Mouse (Mus musculus) ES-E14 (cell line): ENCODE data around the gene Bicral. TPM values are rescaled to one million over a fixed set of nuclear protein-coding genes. Genes with fewer than 3 reads are reported as not detected.

Experiments used
- DNase-seq: peaks from one replicate; pipeline ENCODE4 v3.0.0-alpha.2; 2013; ENCODE audit warnings: low read depth, low spot score
- H3K27ac ChIP-seq: 2 replicates; pipeline ENCODE4 v1.5.1; 2012; ENCODE audit warnings: low read depth, mild to moderate bottlenecking, low read length, moderate library complexity, mixed read lengths; ENCODE audit not compliant: poor library complexity, insufficient read depth, severe bottlenecking
- H3K36me3 ChIP-seq: 2 replicates; pipeline ENCODE4 v1.6.1; 2012; ENCODE audit warnings: mild to moderate bottlenecking, low read length, moderate library complexity, mixed read lengths; ENCODE audit not compliant: control insufficient read depth, poor library complexity, insufficient read depth, severe bottlenecking
- H3K4me1 ChIP-seq, 2 experiments: fragments of 150-350 bp in 1 of 2; sonication (generic) in 1 of 2; 2 replicates each; pipeline ENCODE4 v1.6.1; 2012; ENCODE audit warnings: low read length in 2 of 2, mild to moderate bottlenecking in 1 of 2, mixed read lengths in 1 of 2; ENCODE audit not compliant: control insufficient read depth in 2 of 2, insufficient read depth in 2 of 2, poor library complexity in 1 of 2
- H3K4me3 ChIP-seq, 2 experiments: fragments of 150-350 bp in 1 of 2; sonication (generic) in 1 of 2; 2 replicates each; pipeline ENCODE4 v1.5.1; 2012; ENCODE audit warnings: low read length in 2 of 2, low read depth in 1 of 2, mild to moderate bottlenecking in 1 of 2, mixed read lengths in 1 of 2; ENCODE audit not compliant: insufficient read depth in 1 of 2, poor library complexity in 1 of 2, severe bottlenecking in 1 of 2
- H3K9ac ChIP-seq: 2 replicates; pipeline ENCODE4 v1.6.1; 2012; ENCODE audit warnings: low read depth, mild to moderate bottlenecking, low read length, mixed read lengths; ENCODE audit not compliant: poor library complexity, insufficient read depth, severe bottlenecking
- H3K9me3 ChIP-seq: fragments of 150-350 bp; sonication (generic); 2 replicates; pipeline ENCODE4 v1.6.1; 2012; ENCODE audit warnings: low read depth, mild to moderate bottlenecking, low read length; ENCODE audit not compliant: control insufficient read depth, insufficient read depth
- CHD2 ChIP-seq: IDR thresholded peaks from 2 replicates; pipeline ENCODE4 v1.6.1; 2014; ENCODE audit warnings: mild to moderate bottlenecking, low read depth, low read length, inconsistent platforms
- HCFC1 ChIP-seq: IDR thresholded peaks from 2 replicates; pipeline ENCODE4 v1.6.1; 2012; ENCODE audit warnings: low read length, inconsistent platforms, borderline replicate concordance; ENCODE audit not compliant: insufficient read depth
- MAFK ChIP-seq: IDR thresholded peaks from 2 replicates; pipeline ENCODE4 v1.6.1; 2014; ENCODE audit warnings: mild to moderate bottlenecking, low read depth, low read length, inconsistent platforms; ENCODE audit not compliant: insufficient read depth
- ZC3H11A ChIP-seq: IDR thresholded peaks from 2 replicates; pipeline ENCODE4 v1.6.1; 2012; ENCODE audit warnings: low read depth, mild to moderate bottlenecking, inconsistent platforms, low read length, borderline replicate concordance
- ZNF384 ChIP-seq: IDR thresholded peaks from 2 replicates; pipeline ENCODE4 v1.6.1; 2012; ENCODE audit warnings: low read depth, low read length, inconsistent platforms
- in situ Hi-C, 2 experiments: fragments of 600-800 bp; cut with MboI; formaldehyde crosslinking; loops; one replicate each; pipeline ENCODE4 v1.15.1; 2025; ENCODE audit warnings: low sequenced_read_pairs in 2 of 2, inconsistent platforms in 1 of 2; ENCODE audit not compliant: unreplicated experiment in 2 of 2
- total RNA-seq: library from RNA; depleted of rRNA; stranded (reverse); fragments of 300-350 nt; gene quantifications from 2 replicates; pipeline ENCODE4 v1.2.3, GENCODE M21; 2012

Bicral gene
- total RNA-seq, 1 experiment, result 20.2 TPM

GRCm38 (mm10) chr17:46829856-46830535, 28.3 kb downstream of the Bicral start:
- in situ Hi-C loops, result no loop called here
- Histone ChIP-seq H3K27ac (no peak overlapping the region), H3K9me3 (no peaks in the 10 kb centered on the region), H3K4me1 (peaks cover 0 to 6% of the 10 kb centered on the region in 2 experiments; a peak in 2 of 4 replicates), H3K4me3 (no peak overlapping the region), H3K9ac (no peak overlapping the region), H3K36me3 (peaks cover 17% of the 10 kb centered on the region; the same call in 1 of the 2 replicates)
- TF ChIP-seq ZNF384 (no peak), MAFK (no peak), ZC3H11A (no peak)
- no peak for DNase-seq

GRCm38 (mm10) chr17:46828935-46829334, 29.3 kb downstream of the Bicral start:
- TF ChIP-seq MAFK (no peak), HCFC1 (no peak)
- no peaks in the 10 kb centered on the region for H3K9me3 ChIP-seq
- H3K36me3 ChIP-seq, result peaks cover 26% of the 10 kb centered on the region; the same call in 1 of the 2 replicates
- H3K4me3 ChIP-seq, result no peak overlapping the region
- no peak overlapping the region for H3K27ac ChIP-seq
- in situ Hi-C loops, result no loop called here
- no peak overlapping the region for H3K9ac ChIP-seq
- H3K4me1 ChIP-seq, result peaks cover 0 to 8% of the 10 kb centered on the region in 2 experiments; a peak in 2 of 4 replicates
- DNase-seq, result no peak

GRCm38 (mm10) chr17:46823091-46823490, 35.2 kb downstream of the Bicral start:
- peaks cover 25% of the 10 kb centered on the region; the same call in 1 of the 2 replicates for H3K36me3 ChIP-seq
- in situ Hi-C loops, result no loop called here
- TF ChIP-seq CHD2 (no peak), MAFK (no peak), ZNF384 (no peak), ZC3H11A (no peak), HCFC1 (no peak)
- peaks cover 0 to 26% of the 10 kb centered on the region in 2 experiments; a peak in 3 of 4 replicates for H3K4me1 ChIP-seq
- no peak overlapping the region for H3K27ac ChIP-seq
- no peak overlapping the region for H3K9ac ChIP-seq
- no peak for DNase-seq
- H3K9me3 ChIP-seq, result no peaks in the 10 kb centered on the region
- H3K4me3 ChIP-seq, result no peak overlapping the region

GRCm38 (mm10) chr17:46820628-46821027, 37.7 kb downstream of the Bicral start:
- in situ Hi-C loops, result no loop called here

GRCm38 (mm10) chr17:46817734-46818158, 40.5 kb downstream of the Bicral start:
- H3K9ac ChIP-seq, result no peak overlapping the region; the same call in 1 of the 2 replicates
- in situ Hi-C loops, result no loop called here
- DNase-seq, result no peak
- TF ChIP-seq MAFK (no peak), HCFC1 (no peak), CHD2 (no peak), ZNF384 (no peak), ZC3H11A (no peak)
- H3K36me3 ChIP-seq, result peaks cover 2% of the 10 kb centered on the region; the same call in 1 of the 2 replicates
- H3K4me1 ChIP-seq, result peaks cover 5 to 39% of the 10 kb centered on the region in 2 experiments
- peak overlapping the region in 1 of 2 experiments; percentile 29; a peak in 1 of 4 replicates for H3K4me3 ChIP-seq
- no peaks in the 10 kb centered on the region for H3K9me3 ChIP-seq
- no peak overlapping the region; the same call in 1 of the 2 replicates for H3K27ac ChIP-seq

More at GRCm38 (mm10) chr17:46820628-46821027, 37.7 kb downstream of the Bicral start:
- Histone ChIP-seq H3K27ac (no peak overlapping the region), H3K9me3 (no peaks in the 10 kb centered on the region), H3K4me1 (peaks cover 5 to 40% of the 10 kb centered on the region in 2 experiments), H3K36me3 (peaks cover 17% of the 10 kb centered on the region; the same call in 1 of the 2 replicates), H3K4me3 (no peak overlapping the region), H3K9ac (no peak overlapping the region)
- DNase-seq, result no peak
- TF ChIP-seq MAFK (no peak), ZC3H11A (no peak)
